Mouse (Mus musculus) E14TG2a.4 (cell line): ENCODE results near the gene Pitpnm1.

Experiments used
- CTCF ChIP-seq: conservative IDR thresholded peaks from 2 replicates; pipeline ENCODE4 v1.5.1; 2014; ENCODE audit warnings: low read length
- NANOG ChIP-seq: IDR thresholded peaks from 2 replicates; pipeline ENCODE4 v1.6.1; 2014; ENCODE audit warnings: borderline replicate concordance, low read length, mixed read lengths
- POU5F1 ChIP-seq: IDR thresholded peaks from 2 replicates; pipeline ENCODE4 v1.6.1; 2014; ENCODE audit warnings: low read length, borderline replicate concordance

- TF ChIP-seq CTCF (no peak), NANOG (no peak), POU5F1 (no peak)
These were observed 10.7 kb upstream of the Pitpnm1 start for GRCm38 (mm10) chr19:4089128-4089527.
